Mouse (Mus musculus): ENCODE data around the gene Plekho2.

The Plekho2 gene

GRCm38 (mm10) chr9:65579781-65580371 is at the start of gene Plekho2:
Plekho2 (minus strand) TSS chr9:65580040.
- peak; percentile 84 for DNase-seq (ENCODE audit: low spot score in 2 of 2)

- no peak for DNase-seq (ENCODE audit: low spot score in 2 of 2)
These were observed 49.4 kb upstream of the Plekho2 start, which contains the start of gene Rbpms2 for GRCm38 (mm10) chr9:65629025-65629766. Rbpms2 (plus strand) TSS chr9:65629648.

GRCm38 (mm10) chr9:65624266-65624665 is 44.4 kb upstream of the Plekho2 start:
- DNase-seq (ENCODE audit: low spot score in 2 of 2) = no peak

- DNase-seq (ENCODE audit: low spot score in 2 of 2) = no peak
These were observed 43.0 kb upstream of the Plekho2 start for GRCm38 (mm10) chr9:65622826-65623225.

GRCm38 (mm10) chr9:65621666-65622065 is 41.8 kb upstream of the Plekho2 start:
- no peak for DNase-seq (ENCODE audit: low spot score in 2 of 2)

- no peak for DNase-seq (ENCODE audit: low spot score in 2 of 2)
These were observed 41.4 kb upstream of the Plekho2 start for GRCm38 (mm10) chr9:65621196-65621595.

- DNase-seq (ENCODE audit: low spot score in 2 of 2) = no peak
These were observed 39.5 kb upstream of the Plekho2 start for GRCm38 (mm10) chr9:65619311-65619710.

DNA sequence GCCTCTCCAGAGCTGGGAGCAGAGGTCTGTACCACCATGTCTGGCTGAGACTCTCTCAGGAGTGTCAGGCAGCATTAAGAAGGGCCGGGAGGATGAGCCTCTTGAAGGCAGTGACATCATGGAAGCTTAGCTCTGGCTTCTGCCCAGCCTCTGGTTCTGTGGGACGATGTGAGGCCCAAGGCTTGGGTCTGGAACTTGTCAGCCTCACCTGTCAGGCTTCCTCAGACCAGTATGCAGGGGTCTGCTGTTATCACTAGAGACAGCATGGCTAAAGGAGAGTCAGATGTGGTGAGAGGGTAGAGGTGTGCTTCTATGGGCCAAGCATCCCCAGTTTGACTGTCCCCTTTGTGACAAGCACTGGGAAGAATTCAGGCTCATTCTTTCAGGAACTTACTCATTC is 33.3 kb upstream of the Plekho2 start:
- DNase-seq (ENCODE audit: low spot score in 2 of 2) = no peak

DNA sequence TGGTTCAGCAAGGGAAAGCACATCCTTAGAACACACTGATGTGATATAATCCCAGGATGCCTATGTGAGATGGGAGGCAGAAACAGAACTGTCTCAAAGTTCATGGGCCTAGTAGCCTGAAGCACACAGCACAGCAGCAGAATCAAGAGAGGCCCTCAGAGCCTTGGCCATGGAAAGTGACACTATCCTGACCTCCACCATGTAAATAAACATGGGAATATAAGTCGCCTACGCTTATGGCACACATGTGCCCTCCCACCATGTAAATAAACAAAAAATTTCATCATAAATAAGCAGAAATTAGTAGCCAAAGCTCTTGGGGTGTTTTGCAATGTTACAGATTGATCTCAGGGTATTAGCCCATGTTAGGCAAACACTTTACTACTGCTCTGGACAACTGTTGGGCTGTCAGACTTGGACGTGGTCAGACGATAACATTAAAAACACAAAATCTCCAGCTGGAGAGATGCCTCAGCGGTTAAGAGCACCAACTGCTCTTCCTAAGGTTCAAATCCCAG is 32.2 kb upstream of the Plekho2 start:
- no peak for DNase-seq (ENCODE audit: low spot score in 2 of 2)

DNA sequence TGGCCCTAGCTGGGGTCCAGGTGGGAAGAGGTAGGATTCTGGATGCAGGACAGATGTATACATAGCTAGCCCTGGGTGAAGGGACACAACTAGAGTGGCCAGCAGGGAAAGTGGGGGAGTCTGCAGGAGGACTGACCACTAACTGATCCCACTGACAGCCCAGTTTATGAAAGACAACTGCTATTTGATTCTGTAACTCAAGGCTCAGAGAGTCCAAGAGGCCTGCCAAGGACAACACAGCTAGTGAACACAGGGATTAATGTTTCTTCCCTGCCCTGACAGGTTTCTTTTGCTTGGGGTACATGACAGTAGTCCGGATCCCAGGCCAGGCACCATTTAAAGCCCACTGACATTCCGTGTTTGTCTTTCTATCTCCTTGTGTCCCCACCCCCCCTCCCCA is 27.3 kb upstream of the Plekho2 start:
- no peak for DNase-seq (ENCODE audit: low spot score in 2 of 2)

DNA sequence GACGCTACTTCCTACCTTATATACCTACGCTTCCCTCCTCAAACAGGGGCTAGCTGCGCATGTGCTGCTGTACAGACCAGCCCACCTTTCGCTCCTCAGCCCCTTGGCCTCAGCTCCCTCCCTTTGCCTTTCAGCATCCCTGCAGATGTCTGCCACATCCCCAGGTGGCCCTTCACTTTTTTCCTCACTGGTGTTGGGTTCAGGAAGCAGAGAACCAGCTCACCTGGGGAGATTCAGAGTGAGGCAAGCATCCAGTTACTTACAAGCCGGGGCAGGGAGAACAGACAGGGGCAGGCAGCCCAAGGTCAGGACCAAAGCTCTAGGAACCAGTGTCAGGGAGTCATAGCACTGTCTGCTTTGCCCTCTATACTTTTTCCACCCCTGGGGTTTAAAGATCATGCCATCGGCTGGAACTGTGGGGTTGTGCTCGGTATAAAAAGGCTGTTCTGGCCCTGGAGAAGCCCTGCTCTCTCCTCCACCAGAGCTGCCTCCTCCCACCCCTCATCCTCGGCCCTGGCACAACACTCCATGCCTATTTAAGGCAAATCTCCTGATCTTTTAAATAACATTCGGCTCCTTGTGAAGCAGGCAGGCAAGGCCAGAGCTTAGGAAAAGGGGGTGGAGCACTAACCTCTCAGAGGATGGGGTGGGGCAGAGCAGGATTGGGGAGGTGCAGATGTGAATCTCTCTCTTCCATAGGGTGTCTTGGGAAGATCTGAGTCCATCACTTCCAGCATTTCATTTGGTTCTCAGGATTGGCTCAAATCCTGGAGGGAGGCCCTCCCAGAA is 26.7 kb upstream of the Plekho2 start:
- no peak for DNase-seq (ENCODE audit: low spot score in 2 of 2)

DNA sequence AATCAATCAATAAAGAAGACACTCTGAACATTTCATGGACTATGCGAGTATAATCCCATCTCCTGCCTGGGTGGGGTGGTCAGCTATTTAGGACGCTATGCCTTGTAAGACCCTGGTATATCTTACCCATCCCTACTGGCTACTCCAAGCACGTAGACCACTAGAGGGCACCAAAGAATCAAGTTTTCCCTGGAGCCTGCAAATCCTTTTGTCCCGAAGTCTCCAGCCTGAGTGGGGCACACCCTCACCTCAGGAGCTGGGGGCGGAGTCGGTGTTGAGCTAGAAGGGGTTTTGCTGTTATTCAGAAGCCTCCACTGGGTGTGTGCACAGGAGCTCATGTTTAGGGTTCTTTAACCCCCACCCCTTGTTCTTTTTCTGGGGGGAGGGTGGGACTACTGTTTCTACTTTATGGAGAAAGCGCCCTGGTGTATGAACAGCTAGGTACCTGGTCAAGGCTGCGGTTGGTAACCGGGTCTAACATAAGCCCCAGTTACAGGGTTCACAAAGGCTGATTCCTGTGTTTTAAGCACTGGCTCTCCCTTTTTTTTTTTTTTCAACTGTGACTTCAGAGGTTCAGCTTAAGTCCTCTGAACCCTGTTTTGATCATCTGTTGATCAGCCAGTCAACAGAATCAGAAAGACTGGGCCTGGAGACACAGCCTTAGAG is 25.8 kb upstream of the Plekho2 start:
- peak in 1 of 2 experiments; percentile 51 for DNase-seq (ENCODE audit: low spot score in 2 of 2)

- DNase-seq (ENCODE audit: low spot score in 2 of 2) = no peak
These were observed 23.7 kb upstream of the Plekho2 start for GRCm38 (mm10) chr9:65603401-65604102.

GRCm38 (mm10) chr9:65600951-65601350 is 21.1 kb upstream of the Plekho2 start:
- no peak for DNase-seq (ENCODE audit: low spot score in 2 of 2)

DNA sequence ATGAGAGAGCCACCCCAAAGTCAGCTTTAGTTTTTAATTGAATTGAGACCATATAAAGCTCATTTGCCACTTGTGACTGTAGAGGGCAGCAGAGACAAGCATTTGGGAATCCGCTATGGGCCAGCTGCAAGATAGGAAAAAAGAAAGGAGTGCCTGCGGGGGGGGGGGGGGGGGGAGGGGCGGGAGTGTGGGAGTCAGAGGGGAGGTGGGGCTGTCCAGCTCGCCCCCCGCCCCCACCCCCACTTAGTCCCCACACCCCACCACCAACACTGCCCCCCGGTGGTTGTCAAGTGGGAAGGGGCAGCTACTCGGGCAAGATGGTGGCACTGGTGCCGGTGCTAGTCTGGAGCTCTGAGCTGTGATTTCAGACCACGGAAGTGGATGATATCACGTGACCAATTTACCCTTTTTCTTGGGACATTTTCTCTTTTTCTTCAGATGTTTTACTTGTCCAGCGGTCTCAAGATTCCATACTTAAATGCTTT is 19.0 kb upstream of the Plekho2 start:
- no peak for DNase-seq (ENCODE audit: low spot score in 2 of 2)

- DNase-seq (ENCODE audit: low spot score in 2 of 2) = no peak
These were observed 13.8 kb upstream of the Plekho2 start for GRCm38 (mm10) chr9:65593596-65593995.

DNA sequence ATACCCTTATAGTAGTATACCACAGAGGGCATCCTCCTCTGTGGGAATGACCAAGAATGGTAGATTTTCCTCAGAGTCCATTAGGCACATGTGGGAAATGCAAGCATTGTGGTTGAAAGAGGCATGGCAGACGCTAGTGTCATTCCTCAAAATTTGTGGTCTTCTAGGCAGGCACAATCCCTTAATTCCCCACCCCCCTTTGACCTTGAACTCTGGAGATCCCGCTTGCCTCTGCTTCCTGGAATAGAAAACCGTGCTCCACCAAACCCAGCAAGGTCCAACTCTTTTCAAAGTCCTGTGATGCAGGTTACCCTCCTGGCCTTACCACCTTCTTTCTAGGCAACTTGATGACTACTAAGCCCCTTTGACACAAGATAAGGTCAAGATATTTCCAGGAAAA is 12.9 kb upstream of the Plekho2 start:
- no peak for DNase-seq (ENCODE audit: low spot score in 2 of 2)

DNA sequence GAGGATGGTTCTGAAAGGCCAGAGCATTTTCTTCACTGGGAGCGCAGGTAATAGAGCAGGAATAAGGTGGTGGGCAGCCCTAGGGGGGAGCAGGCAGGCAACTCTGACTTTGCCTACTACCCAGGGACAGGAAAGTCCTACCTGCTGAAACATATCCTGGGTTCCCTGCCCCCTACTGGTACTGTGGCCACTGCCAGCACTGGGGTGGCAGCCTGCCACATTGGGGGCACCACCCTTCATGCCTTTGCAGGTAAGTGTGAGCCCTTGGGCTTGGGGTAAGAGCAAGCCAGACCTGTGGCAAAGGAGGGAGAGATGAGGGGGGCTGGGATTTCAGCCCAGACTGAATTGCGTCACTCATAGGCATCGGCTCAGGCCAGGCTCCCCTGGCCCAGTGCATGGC is 9.3 kb upstream of the Plekho2 start:
- DNase-seq (ENCODE audit: low spot score in 2 of 2) = no peak

DNA sequence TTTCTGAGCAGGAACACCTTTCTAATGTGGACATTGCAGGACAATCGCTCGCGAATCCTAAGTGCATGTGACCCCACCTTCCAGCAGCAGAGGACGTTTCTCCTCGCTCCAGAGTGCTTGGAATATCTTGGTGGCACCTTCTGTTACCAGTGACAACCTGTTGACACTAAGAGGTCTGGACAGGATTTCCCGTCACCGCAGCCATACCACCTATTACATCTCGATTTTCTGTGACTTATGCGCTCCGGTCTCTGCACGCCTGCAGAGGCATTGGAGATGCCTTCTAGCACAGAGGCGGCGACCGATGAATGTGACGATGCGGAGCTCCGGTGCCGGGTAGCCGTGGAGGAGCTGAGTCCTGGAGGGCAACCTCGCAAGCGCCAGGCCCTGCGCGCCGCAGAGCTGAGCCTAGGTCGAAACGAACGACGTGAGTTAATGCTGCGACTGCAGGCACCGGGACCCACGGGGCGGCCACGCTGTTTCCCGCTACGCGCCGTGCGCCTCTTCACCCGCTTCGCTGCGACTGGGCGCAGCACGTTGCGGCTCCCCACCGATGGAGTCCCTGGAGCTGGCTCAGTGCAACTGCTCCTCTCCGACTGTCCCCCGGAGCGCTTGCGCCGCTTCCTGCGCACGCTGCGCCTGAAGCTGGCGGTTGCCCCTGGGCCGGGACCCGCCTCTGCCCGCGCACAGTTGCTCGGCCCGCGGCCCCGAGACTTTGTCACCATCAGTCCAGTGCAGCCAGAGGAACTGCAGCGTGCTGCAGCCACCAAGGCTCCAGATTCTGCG is 7.9 kb upstream of the Plekho2 start:
- no peak for DNase-seq (ENCODE audit: low spot score in 2 of 2)

- DNase-seq (ENCODE audit: low spot score in 2 of 2) = no peak
These were observed 7.4 kb upstream of the Plekho2 start for GRCm38 (mm10) chr9:65587270-65587572.
